Mouse (Mus musculus) embryonic fibroblast, embryonic 13.5 days (primary cell): ENCODE data around the gene Gm20388. TPM values are rescaled to one million over a fixed set of nuclear protein-coding genes. Genes with fewer than 3 reads are reported as not detected.

Experiments
- H3K27ac ChIP-seq: 2 replicates; pipeline ENCODE4 v1.5.1; 2012; ENCODE audit warnings: low read length, control low read depth, inconsistent platforms; ENCODE audit not compliant: insufficient read depth
- H3K4me1 ChIP-seq: 2 replicates; pipeline ENCODE4 v1.6.1; 2011; ENCODE audit warnings: low read length; ENCODE audit not compliant: control insufficient read depth, insufficient read depth
- H3K4me3 ChIP-seq: 2 replicates; pipeline ENCODE4 v1.5.1; 2011; ENCODE audit warnings: mild to moderate bottlenecking, control low read depth, low read length; ENCODE audit not compliant: insufficient read depth
- CTCF ChIP-seq: IDR thresholded peaks from 2 replicates; pipeline ENCODE4 v1.5.1; 2011; ENCODE audit warnings: mild to moderate bottlenecking, control low read depth, low read length, moderate library complexity, borderline replicate concordance; ENCODE audit not compliant: insufficient read depth
- POLR2A ChIP-seq: IDR thresholded peaks from 2 replicates; pipeline ENCODE4 v1.6.1; 2011; ENCODE audit warnings: low read depth, mild to moderate bottlenecking, control low read depth, low read length, moderate library complexity
- polyA plus RNA-seq: library from polyadenylated mRNA; stranded (reverse); fragments of >200 nt; gene quantifications from 2 replicates; pipeline ENCODE4 v1.2.4, GENCODE M21; 2011; ENCODE audit warnings: low read depth; ENCODE audit not compliant: missing spikeins, insufficient read length

Gene Gm20388
- polyA plus RNA-seq, 1 experiment: 82.8 TPM

DNA sequence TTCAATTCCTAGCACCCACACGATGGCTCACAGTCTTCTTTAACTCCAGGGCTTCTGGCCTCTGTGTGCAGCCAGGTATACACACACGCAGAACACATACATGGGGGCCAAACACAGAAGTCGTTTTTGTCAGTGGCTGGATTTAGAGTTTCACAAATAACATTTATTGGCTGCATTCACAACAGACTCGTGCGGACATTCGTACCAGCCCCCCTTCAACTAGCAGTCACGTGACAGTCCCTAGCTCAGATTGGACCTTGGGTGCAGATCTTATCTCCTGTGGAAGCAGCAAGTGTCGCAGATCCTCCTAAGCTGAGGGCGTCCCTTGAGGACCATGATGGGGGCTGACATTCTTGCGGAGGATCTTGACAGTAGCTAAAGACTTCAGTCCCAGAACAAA is 1620.0 kb downstream of the Gm20388 start:
- no peak overlapping the region for H3K4me3 ChIP-seq
- no peak overlapping the region for H3K27ac ChIP-seq
- TF ChIP-seq POLR2A (no peak), CTCF (no peak)
- no peaks in the 10 kb centered on the region for H3K4me1 ChIP-seq

GRCm38 (mm10) chr8:121532381-121532780 is 1621.7 kb downstream of the Gm20388 start:
- H3K4me1 ChIP-seq: no peaks in the 10 kb centered on the region
- TF ChIP-seq CTCF (0 out of 2 replicates have a peak, but pooled peaks have one; percentile 23), POLR2A (no peak)
- H3K27ac ChIP-seq: no peak overlapping the region
- H3K4me3 ChIP-seq: no peak overlapping the region

DNA sequence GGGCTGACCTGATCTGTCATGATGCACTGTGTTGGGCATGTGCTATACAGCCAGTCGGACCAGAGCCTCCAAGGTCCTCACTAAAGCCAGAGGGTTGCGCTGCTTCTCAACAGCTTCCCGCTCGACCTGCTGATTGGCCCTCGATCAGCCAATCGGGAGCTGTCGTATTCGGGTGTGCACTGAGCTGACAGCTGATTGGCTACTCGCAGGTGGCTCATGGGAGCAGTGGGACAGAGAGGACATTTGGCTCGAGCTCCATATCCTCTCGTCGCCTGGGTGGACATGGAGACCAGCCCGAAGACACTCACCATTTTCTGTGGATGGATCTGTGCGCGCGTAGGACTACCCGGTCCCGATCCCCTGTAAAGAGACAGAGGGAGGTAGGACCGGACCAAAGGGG is 1631.2 kb downstream of the Gm20388 start:
- Histone ChIP-seq H3K4me3 (no peak overlapping the region), H3K27ac (no peak overlapping the region), H3K4me1 (no peaks in the 10 kb centered on the region)
- no peak for TF ChIP-seq CTCF
- no peak for TF ChIP-seq POLR2A

DNA sequence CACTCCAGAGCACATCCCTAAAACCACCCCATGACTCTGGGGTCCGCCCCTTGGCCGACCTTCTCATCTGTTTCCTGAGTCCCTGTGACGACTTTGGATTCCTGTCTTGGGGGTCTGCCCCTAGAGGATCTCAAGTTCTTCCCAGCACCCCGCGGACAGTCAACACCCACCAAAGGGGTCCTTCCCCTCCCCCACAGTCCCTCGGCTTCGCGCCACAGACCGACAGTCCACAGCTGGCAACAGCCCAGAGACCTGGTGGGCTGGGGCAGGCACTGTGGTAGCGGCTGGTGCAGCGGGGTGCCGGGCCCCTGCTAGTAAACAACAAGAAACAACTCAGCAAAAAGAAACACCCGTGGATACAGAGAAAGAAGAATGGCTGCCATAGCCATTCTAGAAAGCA is 1632.3 kb downstream of the Gm20388 start:
- Histone ChIP-seq H3K4me3 (no peak overlapping the region), H3K27ac (no peak overlapping the region), H3K4me1 (no peaks in the 10 kb centered on the region)
- TF ChIP-seq POLR2A (no peak), CTCF (no peak)

GRCm38 (mm10) chr8:121544276-121544785 is 1633.7 kb downstream of the Gm20388 start, which contains the start of gene 1700018B08Rik:
TSS of gene 1700018B08Rik (minus strand) at chr8:121544320.
- H3K4me3 ChIP-seq: no peak within 1 kb of the TSS
- no peak for TF ChIP-seq CTCF
- TF ChIP-seq POLR2A: no peak
- no peak within 1 kb of the TSS for H3K27ac ChIP-seq
- H3K4me1 ChIP-seq: no peaks in the 10 kb centered on the region

GRCm38 (mm10) chr8:121544936-121545335 is 1634.3 kb downstream of the Gm20388 start:
- H3K4me3 ChIP-seq: no peak overlapping the region
- H3K4me1 ChIP-seq: no peaks in the 10 kb centered on the region
- no peak overlapping the region for H3K27ac ChIP-seq
- no peak for TF ChIP-seq CTCF
- TF ChIP-seq POLR2A: no peak

- H3K27ac ChIP-seq: no peak overlapping the region
- no peaks in the 10 kb centered on the region for H3K4me1 ChIP-seq
- peak; percentile 35; the same call in 1 of the 2 replicates for TF ChIP-seq CTCF
- TF ChIP-seq POLR2A: no peak
- H3K4me3 ChIP-seq: no peak overlapping the region
Measured at GRCm38 (mm10) chr8:121547132-121547531, 1636.5 kb downstream of the Gm20388 start.

GRCm38 (mm10) chr8:121550056-121550455 is 1639.4 kb downstream of the Gm20388 start:
- no peak overlapping the region for H3K27ac ChIP-seq
- H3K4me1 ChIP-seq: no peaks in the 10 kb centered on the region
- H3K4me3 ChIP-seq: no peak overlapping the region
- no peak for TF ChIP-seq CTCF
- no peak for TF ChIP-seq POLR2A

DNA sequence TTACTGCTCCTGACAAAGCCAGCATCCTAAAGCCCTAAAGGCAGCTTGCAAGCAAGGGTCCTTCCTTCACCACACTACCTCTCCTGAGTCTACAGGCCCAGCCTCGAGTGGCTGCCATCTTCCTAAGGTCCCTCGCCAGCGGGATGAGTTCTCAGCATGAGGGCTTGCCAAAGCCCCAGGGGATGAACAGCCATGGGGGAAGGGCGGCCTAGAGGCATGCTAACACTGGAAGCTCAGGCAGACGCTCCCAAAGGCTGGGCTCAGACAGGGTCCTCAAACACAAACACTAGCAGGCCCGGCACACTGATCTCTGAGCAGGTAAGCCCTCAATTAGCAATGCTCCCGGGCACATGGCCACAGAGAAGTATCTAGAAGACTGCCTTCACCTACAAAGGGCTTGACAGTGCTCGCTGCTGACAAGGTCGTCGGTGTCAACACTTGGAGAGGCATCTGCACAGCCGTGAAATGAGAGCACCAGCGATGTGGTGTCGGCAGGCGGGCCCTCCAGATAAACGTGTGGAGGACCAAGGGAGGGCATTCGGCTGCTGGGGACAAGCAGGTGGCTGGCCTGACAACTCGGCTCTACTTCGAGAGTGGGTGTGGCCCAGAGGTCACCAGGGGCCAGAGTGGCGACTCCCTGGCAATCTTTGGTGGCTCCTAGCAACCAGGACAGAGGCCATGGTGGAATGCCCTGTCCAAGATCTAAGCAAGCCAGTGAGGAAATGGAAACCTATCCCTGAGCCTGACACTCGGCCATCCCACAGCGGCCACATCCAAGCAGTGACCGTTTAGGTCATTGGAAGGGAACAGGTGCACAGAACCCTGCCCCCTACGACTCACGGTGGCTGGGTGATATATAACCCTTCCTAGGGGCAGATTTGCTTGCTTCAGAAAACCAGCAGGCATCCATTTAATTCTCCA is 1640.7 kb downstream of the Gm20388 start:
- H3K4me3 ChIP-seq: no peak overlapping the region
- H3K4me1 ChIP-seq: no peaks in the 10 kb centered on the region
- TF ChIP-seq CTCF: no peak
- no peak for TF ChIP-seq POLR2A
- no peak overlapping the region for H3K27ac ChIP-seq

DNA sequence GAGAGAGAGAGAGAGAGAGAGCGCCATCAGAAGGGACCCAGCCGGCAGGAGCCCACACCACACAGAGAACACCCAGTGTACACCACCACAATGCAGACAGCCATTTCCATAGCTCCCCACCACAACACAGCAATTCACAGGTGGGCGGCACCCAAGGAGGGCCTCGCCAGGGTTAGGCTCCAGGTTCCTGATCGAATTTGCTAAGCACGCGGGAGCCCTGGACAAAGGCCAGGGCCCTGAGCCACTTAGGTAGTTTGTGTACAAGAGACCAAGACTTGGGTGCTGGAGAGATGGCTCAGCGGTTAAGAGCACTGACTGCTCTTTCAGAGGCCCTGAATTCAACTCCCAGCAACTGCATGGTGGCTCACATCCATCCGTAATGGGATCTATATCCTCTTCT is 1641.9 kb downstream of the Gm20388 start:
- Histone ChIP-seq H3K27ac (no peak overlapping the region), H3K4me1 (no peaks in the 10 kb centered on the region), H3K4me3 (no peak overlapping the region)
- no peak for TF ChIP-seq CTCF
- TF ChIP-seq POLR2A: no peak
